Mouse (Mus musculus) effector memory CD4-positive, alpha-beta T cell, adult 7 months (primary cell): ENCODE measurements around the gene Olfr33. TPM values are rescaled to one million over a fixed set of nuclear protein-coding genes. Genes with fewer than 3 reads are reported as not detected.

Experiments
- polyA plus RNA-seq: library from polyadenylated mRNA; unstranded; fragments of 100-300 nt; shearing (Covaris generic); gene quantifications from one replicate; pipeline ENCODE4 v1.2.1, GENCODE M21; 2017

Olfr33 gene
- not detected for polyA plus RNA-seq

GRCm38 (mm10) chr7:102718970-102719369 is at the start of gene Olfr33:
Gene Olfr33, minus strand, starts transcription at chr7:102719070.

GRCm38 (mm10) chr7:102759266-102759665 is 40.4 kb upstream of the Olfr33 start, which contains the start of the genes Olfr560 and Olfr78:
Gene Olfr560, minus strand, starts transcription at chr7:102759366.
Gene Olfr78, minus strand, starts transcription at chr7:102759471.

GRCm38 (mm10) chr7:102727391-102727790 is 8.5 kb upstream of the Olfr33 start, which contains the start of gene Olfr559:
Gene Olfr559, minus strand, starts transcription at chr7:102727491.

GRCm38 (mm10) chr7:102701915-102702314 is 17.0 kb downstream of the Olfr33 start, which contains the start of gene Olfr558:
Gene Olfr558, plus strand, starts transcription at chr7:102702215.

GRCm38 (mm10) chr7:102695358-102696125 is 23.3 kb downstream of the Olfr33 start, which contains the start of gene Olfr557:
Gene Olfr557, plus strand, starts transcription at chr7:102695910.

GRCm38 (mm10) chr7:102686944-102687501 is 31.8 kb downstream of the Olfr33 start, which contains the start of gene Trim68:
Gene Trim68, minus strand, starts transcription at chr7:102687327.

GRCm38 (mm10) chr7:102664599-102664998 is 54.3 kb downstream of the Olfr33 start, which contains the start of gene Olfr556:
Gene Olfr556, plus strand, starts transcription at chr7:102664899.

Other genes starting within 250 kb of the Olfr33 start
- gene Olfr543, start 237.4 kb downstream of the Olfr33 start, polyA plus RNA-seq, result 0.44 TPM
- not detected for gene Olfr544, start 230.8 kb downstream of the Olfr33 start, polyA plus RNA-seq
- not detected for gene Olfr545, start 219.5 kb downstream of the Olfr33 start, polyA plus RNA-seq
- gene Olfr547, start 184.3 kb downstream of the Olfr33 start, polyA plus RNA-seq, result not detected
- gene Olfr548-ps1, start 178.2 kb downstream of the Olfr33 start, polyA plus RNA-seq, result not detected
- not detected for gene Olfr549, start 169.2 kb downstream of the Olfr33 start, polyA plus RNA-seq
- 19.6 TPM for gene Trim21, start 153.6 kb downstream of the Olfr33 start, polyA plus RNA-seq
- 0.22 TPM for gene Olfr550, start 147.6 kb downstream of the Olfr33 start, polyA plus RNA-seq
- 0.09 TPM for gene Olfr551, start 127.2 kb downstream of the Olfr33 start, polyA plus RNA-seq
- not detected for gene Olfr552, start 121.3 kb downstream of the Olfr33 start, polyA plus RNA-seq
- gene Olfr553, start 100.9 kb downstream of the Olfr33 start, polyA plus RNA-seq, result not detected
- gene Olfr554, start 80.6 kb downstream of the Olfr33 start, polyA plus RNA-seq, result 0.95 TPM
- not detected for gene Olfr555, start 60.2 kb downstream of the Olfr33 start, polyA plus RNA-seq
- gene Olfr556, start 54.2 kb downstream of the Olfr33 start, polyA plus RNA-seq, result not detected
- 7.4 TPM for gene Trim68, start 31.7 kb downstream of the Olfr33 start, polyA plus RNA-seq
- not detected for gene Olfr557, start 23.2 kb downstream of the Olfr33 start, polyA plus RNA-seq
- not detected for gene Olfr558, start 16.9 kb downstream of the Olfr33 start, polyA plus RNA-seq
- gene Olfr559, start 8.4 kb upstream of the Olfr33 start, polyA plus RNA-seq, result not detected
- not detected for gene Olfr560, start 40.3 kb upstream of the Olfr33 start, polyA plus RNA-seq
- not detected for gene Olfr78, start 40.4 kb upstream of the Olfr33 start, polyA plus RNA-seq
- not detected for gene Olfr561, start 52.2 kb upstream of the Olfr33 start, polyA plus RNA-seq
- gene Olfr564, start 84.4 kb upstream of the Olfr33 start, polyA plus RNA-seq, result not detected
- not detected for gene Olfr566, start 139.7 kb upstream of the Olfr33 start, polyA plus RNA-seq
- gene Olfr568, start 158.1 kb upstream of the Olfr33 start, polyA plus RNA-seq, result 0.41 TPM
- not detected for gene Olfr569, start 171.8 kb upstream of the Olfr33 start, polyA plus RNA-seq
- not detected for gene Olfr570, start 175.5 kb upstream of the Olfr33 start, polyA plus RNA-seq
- not detected for gene Olfr571, start 198.5 kb upstream of the Olfr33 start, polyA plus RNA-seq
- gene Olfr572, start 205.3 kb upstream of the Olfr33 start, polyA plus RNA-seq, result not detected
- 0.44 TPM for gene Olfr573-ps1, start 223.5 kb upstream of the Olfr33 start, polyA plus RNA-seq
- gene Olfr574, start 229.4 kb upstream of the Olfr33 start, polyA plus RNA-seq, result not detected
- gene Olfr575, start 239.7 kb upstream of the Olfr33 start, polyA plus RNA-seq, result not detected
- not detected for gene Olfr576, start 243.6 kb upstream of the Olfr33 start, polyA plus RNA-seq